Mouse (Mus musculus) fat pad, adult 2 months (tissue): Measurements from ENCODE around the gene Hmgxb4.
"Not testable (repeated sequence)": the region's sequence is repeated elsewhere in the genome, so short reads cannot be mapped to it uniquely, and the experiment has no call there.

Experiments
- DNase-seq: peaks from one replicate; pipeline ENCODE4 v3.0.0-alpha.2; 2011; ENCODE audit warnings: low read depth, low spot score; ENCODE audit errors: extremely low read depth

Hmgxb4 gene

DNA sequence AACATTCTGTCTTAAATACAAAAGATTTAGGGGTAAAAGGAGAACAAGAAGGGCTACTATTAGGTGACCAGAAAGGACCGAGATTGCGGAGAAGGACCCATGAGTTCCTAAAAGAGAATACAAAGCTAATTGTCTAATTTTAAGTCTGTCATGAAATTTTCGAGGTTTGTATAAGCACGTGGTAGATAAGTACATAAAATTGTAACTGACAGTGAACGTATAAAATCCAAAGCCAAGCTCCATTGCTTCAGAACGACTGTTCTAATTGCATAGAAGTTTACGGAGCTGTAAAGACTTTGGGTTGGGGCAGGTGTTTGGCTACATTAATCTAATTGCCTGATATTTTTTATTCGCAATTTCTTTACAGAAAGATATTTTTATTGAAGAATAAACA, at the start of gene Hmgxb4:
Gene Hmgxb4 (plus strand): TSS at position 276 of the 394 bp plus-strand sequence.
- DNase-seq = no peak

DNA sequence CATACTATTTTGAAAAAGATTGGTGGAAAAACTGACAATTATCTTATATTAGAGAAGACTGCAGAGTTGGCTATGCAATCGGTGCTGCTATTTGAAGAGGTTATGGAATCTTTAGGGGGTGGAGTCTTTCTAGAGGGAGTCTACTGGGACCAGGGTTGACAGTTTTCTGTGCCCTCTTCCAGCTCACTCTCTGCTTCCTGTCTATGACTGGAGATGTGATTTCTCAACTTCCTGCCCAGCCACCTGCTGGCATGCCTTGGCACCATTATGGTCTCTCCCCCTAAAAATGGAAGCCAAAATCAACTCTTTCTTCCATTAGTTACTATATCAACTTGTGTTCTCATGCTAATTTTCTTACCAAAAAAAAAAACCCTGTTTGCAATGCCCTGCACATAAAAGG, 43.7 kb upstream of the Hmgxb4 start:
- DNase-seq = no peak

DNA sequence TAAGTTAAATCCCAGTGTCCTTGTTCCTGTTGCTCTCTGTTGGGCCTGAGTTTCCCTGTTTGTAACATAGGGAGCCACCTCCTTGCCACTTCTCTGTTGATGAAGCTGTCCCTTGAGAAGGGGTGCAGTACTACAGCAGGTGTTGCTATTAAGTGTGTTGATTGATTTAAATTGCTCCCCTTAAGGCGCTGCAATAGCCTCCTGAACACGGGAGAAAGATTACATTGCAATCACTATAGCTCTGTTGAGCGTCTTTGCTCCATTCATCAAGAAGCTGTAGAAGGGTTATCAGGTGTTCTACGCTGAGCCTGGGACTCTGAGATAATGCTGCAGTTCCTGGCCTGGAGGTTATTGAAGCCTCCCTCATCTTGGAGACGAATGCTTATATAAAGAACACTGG, 29.2 kb upstream of the Hmgxb4 start:
- no peak for DNase-seq

DNA sequence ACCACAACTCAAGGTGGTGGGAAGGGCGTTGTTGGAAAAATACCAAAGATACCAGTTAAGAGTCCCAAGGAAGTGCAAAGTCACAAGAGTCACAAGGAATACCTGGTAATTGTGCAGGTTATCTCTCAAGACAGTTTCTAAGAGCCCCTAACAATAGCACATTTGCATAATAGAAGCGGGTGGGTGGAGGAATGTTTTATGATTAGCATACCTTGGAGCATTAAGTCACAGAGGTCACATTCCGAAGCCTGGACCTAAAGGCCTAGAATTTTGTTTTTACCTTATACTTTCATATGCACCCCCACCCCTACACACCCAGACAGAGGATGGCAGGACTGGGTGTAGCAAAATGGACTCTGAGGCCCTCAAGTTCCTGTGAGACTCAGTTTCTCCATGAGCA, 22.9 kb upstream of the Hmgxb4 start:
- DNase-seq = not testable (repeated sequence)

DNA sequence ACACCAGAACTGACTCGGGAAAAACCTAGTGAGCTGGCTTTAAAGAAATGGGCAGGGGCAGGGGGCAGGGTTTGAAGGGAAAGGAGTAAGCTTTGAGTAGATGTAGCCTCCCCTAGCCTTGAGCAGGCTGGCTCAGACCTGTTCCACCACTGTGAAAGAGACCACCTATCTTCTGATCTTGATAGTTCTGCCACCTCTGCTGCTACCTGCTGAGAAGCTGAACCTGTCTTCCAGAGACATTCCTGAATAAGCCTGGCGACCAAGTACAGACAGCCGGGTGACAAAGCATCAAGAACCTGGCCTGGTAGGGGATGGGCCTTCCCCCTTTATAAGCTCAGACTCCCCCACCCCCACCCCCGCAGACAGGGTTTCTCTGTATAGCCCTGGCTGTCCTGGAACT, 21.5 kb upstream of the Hmgxb4 start:
- no peak for DNase-seq

DNA sequence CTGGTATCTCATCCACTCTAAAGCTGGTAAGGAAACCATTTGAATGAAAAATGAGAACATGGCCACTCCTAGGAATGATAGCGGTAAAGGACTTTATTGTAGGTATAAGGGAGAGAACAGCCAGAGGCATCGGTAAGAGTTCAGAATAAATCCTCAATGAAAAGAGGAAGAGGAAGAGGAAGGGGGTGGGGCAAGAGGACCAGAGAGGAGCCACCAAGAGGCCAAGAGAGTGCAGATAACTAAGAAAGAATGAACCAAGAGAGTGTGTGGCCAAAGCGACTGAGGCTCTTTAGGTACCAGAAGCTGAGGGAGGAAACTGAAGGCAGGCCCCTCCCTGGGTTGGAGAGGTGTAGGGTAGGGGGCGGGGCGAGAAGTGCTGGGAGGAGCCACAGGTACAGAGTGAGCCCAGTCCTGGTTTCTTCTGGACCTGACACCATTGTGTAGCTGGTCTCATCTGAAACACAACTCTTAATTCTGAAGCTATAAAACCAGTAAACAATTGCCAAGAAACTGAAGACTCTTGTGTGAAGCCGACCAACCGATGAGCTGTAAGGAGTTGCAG, 20.8 kb upstream of the Hmgxb4 start:
- no peak for DNase-seq

DNA sequence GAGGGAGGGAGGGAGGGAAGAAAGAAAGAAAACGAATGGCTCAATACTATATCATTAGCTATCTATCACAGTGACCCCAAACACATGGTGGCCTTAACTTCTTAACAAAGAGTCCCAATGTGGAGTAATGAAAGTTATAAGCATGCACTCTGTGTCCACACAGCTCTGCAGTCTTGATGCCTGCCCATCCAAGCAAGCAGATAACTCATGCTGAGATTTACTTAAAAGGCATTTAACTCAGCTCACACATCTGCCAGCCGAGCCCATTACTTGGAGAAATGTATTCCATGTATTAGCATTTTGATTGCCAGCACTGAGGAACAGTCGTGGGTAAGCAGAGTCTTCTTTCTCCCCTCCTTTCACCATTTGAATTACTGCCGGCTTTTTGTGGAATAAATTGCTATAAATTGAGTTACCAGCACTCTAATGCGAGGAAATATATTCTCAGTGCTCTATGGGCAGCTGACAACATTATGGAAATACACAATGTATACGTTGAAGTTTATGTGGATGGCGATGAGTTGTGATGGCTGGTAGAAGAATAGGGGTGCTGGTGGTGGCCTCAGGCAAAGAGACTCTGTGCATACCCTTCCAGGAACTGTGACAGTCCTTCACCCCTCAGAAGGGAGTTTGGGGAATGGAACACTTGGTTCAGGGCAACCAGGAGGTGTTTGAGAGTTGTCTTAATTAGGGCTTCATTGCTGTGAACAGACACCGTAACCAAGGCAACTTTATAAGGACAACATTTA, 19.9 kb upstream of the Hmgxb4 start:
- no peak for DNase-seq

DNA sequence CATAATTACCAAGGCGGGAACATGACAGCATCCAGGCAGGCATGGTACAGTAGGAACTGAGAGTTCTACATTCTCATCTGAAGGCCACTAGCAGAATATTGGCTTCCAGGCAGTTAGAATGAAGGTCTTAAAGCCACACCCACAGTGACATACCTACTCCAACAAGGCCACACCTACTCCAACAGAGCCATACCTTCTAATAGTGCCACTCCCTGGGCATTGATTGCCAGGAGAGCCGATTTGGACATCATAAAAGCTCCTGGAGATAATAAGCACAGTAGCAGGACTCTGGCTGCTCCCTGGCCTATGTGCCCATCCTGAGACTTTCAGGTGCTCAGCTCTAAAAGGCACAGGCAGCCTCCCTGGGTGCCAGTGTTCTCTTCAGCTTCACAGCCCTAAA, 19.3 kb upstream of the Hmgxb4 start:
- no peak for DNase-seq

DNA sequence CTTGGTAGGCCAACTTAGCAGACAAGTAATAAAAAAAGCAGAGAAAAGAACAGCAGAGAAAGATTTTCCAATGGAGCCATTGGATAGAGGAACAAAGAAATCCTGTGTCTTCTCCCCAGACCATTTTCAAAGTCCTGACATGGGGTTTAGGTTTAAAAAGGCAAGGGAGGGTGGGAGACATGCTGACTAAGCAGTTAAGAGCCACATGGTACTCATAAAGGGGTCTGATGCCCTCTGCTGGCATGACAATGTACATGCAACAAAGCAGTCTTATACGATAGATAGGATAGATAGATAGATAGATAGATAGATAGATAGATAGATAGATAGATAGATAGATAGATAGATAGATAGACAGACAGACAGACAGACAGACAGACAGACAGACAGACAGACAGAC, 15.7 kb upstream of the Hmgxb4 start:
- DNase-seq = no peak

DNA sequence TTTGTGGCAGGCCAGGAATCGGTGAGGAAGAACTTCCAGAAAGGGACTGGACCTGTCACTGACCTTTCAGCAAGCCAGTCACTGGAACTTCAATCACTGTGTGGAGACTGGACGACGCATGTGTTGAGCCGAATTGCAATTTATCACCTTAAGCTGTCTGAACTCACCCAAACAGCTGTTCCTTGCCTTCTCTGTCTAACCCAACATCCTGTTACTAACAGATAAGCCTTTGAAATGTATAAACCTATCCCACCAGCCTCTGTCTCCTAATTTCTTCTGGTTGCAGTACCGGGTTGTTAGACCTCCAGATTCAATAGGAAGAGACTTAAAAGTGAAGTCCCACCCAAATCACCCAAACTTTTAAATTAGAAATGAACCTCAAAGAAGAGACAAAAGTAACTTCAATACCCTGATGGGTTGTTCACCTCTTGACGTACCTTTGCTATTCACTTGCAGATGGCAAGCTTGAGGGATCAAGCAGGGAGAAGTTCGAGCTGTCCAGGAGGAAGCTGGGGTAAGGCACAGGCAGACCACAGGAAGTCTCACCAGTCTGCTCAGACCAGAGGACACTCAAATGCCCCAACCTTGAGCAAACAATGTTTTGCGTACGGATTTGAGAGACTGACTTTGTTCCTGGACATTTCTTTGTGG, 13.0 kb upstream of the Hmgxb4 start:
- DNase-seq = no peak

DNA sequence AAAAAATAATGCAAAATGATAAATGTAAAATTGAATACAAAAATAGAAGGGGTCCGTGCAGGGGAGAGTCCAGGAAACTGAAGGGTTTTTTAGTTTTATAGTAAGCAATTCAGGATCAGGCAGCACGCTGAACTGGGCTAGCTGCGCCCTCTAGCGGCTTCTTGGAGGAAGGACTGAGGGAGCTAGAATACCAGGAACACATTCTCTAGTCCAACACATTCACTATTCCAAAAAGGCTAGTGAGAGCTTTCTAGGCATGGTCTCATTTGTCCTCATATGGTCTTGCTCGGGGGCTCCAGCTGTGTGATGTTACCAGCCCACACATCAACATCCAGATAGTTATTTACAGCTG, 12.5 kb upstream of the Hmgxb4 start:
- no peak for DNase-seq

DNA sequence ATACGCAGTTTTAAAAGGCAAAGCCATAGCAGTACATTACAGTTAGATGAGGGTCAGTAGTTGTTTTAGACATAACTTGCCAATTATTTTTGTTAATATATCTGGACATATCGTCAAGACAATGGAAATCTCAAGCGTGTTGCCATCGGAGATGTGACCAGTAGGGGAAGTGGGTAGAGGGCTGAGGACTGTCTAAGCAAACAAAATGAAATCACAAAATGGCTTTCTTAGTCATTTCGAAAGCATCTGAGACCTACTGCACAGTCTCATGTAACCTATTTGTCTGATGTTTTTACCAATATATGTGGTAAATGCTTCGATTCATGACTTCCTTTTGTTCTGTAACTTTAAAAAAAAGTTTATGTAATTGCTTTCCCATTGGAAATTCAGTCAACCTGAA, 11.3 kb upstream of the Hmgxb4 start:
- DNase-seq = no peak

DNA sequence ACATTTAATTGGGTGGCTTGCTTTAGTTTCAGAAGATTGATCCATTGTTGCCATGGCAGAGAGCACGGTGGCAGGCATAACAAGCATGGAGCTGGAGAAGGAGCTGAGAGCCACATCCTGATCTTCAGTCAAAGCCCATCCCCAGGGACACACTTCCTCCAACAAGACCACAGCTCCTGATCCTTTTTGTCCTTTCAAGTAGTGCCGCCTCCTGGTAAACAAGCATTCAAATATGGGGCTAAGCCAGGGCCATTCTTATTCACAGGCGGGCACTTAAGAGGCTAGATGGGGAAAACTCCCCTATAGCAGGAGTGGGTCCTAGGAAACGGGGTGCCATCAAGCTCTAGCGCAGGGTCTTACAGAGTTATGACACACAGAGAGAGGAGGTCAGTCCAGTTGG, 5.7 kb upstream of the Hmgxb4 start:
- no peak for DNase-seq

DNA sequence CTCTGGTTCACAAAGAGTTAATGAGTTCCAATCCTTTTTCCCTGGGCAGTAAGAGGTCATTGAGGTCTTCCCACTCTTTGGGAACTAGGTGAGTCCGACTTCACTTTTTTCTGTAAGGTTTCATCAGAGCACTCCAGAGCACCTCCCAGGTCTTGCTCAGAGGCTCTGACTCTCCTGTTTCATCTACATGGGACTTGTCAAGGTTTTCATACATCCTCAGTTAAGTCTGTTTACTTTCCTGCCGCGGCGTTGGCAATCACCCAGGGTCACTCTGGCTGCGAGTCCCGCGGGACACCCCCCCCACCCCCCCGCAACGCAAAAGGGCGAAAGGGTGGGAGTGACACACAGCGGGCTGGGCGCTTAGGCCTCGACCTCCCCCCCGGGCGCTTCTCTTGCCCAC, 3.1 kb upstream of the Hmgxb4 start:
- DNase-seq = no peak

DNA sequence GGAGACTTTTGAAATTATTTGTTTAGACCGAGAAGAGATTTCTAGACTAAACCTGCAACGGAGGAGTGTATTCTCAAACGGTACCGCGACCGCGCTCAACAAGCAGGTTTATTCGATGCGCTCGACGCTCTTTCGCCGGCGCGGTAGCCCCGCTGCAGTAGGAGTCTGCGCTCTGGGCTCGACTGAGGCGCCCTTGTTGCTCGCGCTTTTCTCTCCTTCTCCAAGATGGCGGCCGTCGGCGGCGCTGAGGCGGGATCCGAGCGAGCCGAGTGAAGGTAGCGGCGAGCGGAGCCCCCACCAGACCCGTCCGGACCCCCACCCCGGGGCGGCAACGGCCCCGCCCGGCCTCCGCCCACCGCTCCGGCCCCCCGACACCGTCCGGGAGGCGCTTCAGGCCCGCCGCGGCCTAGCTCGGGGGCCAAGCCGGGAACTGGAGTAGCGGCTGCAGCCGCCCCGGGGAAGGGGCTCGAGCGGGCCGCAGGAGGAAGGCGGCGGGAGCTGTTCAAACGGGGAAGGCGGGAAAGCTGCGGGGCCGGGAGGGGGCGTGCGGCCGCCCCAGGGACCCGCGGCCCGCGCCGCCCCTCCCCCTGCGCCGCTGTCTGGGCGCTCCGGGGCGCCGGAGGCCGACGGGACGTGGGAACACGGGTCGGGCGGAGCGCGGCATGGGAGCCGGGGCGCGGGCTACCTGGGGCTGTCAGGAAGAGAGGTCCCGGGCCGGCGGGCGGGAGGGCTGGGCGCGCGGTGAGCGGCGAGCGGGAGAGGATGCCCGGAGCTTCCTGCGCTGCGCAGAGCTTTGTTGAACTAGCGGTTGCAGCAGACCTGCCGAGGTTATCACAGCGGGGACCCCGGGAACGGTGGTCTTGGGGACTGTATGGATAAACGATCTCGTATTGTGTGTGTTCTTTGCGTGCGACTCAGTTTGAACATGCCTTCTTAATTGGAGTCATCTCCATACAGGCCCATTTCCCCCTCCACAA, 607 bp downstream of the Hmgxb4 start:
- DNase-seq = peak; percentile 19

DNA sequence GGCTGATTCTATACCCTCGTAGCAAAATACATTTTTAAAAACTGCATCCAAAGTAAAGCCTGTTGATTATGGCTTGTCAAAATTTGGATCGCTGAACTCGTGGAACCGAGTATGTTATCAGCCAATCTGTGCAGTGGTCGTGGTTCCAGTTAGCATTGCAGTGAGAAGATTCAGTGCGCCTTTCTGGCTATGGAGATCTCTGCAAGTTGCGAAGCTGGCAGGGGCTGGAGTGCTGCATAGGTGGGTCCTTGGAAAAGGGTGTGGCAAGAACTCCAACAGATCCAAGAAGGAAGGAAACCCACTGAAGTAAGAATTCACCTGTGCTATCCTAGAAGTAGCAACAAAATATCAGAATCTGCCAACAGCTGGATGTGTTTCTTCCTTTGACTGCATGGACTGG, 1.4 kb downstream of the Hmgxb4 start:
- no peak for DNase-seq

DNA sequence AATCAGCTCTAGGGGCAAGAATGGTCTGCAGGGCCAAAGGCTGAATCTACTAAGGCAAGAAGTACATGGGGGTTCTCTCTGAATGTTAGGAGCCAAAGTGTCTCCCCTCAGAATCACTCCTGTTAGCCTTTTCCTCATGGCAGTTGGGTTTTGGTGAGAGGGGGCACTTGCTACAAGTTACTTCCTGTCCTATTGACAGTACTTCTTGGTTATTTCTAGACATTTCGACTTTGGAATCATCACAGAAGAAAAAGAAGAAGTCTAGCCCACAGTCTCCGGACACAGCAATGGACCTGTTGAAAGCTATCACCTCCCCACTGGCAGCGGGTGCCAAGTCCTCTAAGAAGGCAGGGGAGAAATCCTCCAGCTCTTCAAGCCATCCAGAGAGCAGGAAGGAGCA, 7.3 kb downstream of the Hmgxb4 start:
- DNase-seq = no peak

DNA sequence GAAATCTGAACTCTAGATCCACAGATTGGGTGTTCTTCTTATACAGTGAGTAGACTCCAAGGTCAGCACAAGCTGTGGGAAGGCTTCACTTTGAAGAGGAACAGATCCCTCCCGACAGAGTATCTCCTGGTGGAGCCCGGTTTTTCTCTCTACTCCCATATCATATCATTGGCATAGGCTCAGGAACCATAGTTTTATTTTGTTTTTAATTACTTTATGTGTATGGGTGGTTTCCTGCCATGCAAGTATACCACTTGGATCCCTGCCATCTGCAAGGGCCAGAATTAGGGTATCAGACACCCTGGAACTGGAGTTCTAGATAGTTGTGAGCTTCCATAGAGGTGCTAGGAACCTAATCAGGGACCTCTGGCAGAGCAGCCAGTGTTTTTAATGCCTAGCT, 15.7 kb downstream of the Hmgxb4 start:
- DNase-seq = no peak

DNA sequence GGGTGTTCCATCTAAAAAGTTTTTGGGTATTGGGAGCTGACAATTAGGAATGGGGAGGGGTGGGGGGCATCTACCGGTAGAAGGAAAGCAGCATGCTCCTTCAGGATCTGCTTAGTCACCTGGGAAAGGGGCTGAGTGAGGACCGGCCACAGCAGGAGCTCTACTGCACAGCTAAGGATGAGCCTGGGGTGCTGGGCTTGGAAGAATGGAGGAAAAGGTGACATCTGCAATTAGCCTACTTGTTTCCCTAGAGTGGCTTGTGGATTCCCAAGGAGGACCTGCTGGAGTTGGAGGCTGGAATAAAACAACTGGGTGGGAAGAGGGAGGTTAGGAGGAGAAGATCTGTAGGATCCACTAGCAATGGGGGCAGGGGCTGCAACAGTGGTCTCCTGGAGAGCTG, 20.4 kb downstream of the Hmgxb4 start:
- DNase-seq = no peak

DNA sequence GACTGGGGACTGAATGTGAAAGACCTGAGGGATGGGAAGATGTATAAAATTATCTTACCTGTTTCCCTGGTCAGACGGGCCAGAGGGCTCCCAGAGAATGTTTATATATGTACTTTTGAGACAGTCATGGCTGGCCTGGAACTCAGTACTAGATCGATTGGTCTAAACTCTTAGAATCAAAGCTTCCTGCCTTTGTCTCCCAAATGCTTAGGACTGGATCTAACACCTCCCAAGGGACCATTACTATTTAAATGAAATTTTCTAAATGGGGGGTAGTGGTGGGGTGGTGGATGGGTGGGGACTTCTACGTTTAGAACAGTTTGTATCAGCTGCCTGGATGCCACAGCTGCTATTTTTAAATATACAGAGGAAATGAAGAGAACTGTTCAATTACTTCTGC, 20.8 kb downstream of the Hmgxb4 start:
- no peak for DNase-seq

DNA sequence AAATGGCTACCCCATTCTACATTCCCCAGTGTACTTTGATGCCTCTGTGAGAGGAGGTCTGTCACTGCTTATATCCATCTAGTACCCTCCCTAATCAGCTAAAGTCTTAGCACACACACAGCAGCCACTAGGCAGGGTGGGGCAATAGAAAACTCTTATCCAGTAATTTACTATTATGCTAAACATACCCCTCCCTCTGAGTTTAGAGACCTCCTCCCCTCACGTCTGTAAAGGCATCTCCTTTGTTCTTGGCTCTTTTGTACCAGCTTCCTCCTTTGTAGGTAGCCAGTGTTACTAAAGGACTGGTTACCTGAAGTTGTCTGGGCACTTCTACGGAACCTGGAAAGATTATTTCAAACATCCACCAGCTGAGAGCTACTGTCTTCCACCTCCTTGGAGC, 22.8 kb downstream of the Hmgxb4 start:
- DNase-seq = no peak

DNA sequence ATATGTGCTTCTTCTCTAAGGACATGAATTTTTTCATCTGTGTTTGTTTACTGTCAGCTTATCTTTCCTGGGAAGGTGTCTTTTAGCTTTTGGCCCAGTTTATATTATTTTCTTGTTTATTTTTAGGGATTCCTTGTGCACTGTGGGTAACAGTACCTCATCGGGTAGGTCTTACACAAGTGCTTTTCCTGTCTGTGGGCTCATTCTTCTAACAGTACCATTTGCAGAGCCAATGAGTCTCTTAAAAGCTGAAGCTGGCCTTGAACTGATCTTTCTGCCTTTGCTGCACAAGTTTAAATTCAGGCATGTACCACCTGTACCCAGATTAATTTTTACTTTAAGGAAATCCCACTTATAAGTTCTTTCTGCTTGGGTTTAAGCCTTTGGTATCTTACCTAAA, 23.3 kb downstream of the Hmgxb4 start:
- DNase-seq = no peak
